Mouse (Mus musculus): ENCODE data around the gene Slc38a1.
"Not testable (repeated sequence)": the region's sequence is repeated elsewhere in the genome, so short reads cannot be mapped to it uniquely, and the experiment has no call there.

The Slc38a1 gene

DNA sequence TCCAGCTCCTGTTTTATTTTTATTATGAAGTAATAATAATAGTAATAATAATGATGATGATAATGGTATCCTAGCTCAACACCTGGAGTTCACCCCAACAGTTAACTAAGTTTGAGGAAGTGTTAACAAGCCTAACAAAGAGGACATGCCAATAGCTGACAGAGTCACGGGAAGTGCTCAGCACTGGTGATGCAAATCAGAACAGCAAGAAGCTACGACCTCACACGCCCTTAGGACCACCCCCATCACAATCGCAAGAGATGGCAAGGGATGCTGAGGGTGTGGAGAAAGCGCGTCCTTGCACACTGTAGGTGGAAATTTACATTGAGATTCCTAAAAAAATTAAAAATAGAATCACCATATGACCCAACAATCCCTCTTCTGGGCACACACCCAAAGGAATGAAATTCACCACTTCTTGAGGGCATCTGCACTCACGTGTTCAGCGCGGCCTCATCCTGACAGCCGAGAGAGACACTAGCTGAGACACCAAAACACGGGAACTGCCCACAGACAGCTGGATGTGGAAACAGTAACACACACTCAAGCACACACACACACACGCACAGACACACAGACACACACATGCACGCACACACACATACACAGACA is 11.5 kb downstream of the Slc38a1 start:
- in situ Hi-C loops (cut with MboI; ENCODE audit: low pct_unique_long_range_greater_than_20kb in 1 of 2, low sequenced_read_pairs in 2 of 2, unreplicated experiment in 1 of 2): no loop called here

- in situ Hi-C loops (cut with MboI; ENCODE audit: low pct_unique_long_range_greater_than_20kb in 1 of 2, low sequenced_read_pairs in 2 of 2, unreplicated experiment in 1 of 2): no loop called here
These were observed 14.5 kb downstream of the Slc38a1 start for GRCm38 (mm10) chr15:96628256-96628655.

DNA sequence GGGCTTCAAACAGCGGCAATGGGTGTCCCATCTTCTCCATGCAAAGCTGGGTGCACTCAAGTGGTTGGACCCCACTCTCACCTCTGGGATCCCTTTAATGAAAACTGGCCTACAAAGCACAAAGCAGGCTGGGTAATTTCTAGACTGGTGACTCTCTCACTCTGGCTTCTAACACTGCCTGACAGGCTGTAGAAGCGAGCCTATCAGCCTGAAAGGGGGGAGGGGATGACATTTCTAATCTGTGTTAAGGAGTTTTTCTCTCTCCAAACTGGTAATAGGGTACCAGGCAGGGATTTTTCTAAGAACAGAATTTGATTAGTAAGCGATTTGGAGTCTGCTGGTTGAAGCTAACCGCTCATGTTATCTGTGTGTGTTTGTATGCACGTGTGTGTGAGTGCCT is 15.8 kb downstream of the Slc38a1 start:
- in situ Hi-C loops (cut with MboI; ENCODE audit: low pct_unique_long_range_greater_than_20kb in 1 of 2, low sequenced_read_pairs in 2 of 2, unreplicated experiment in 1 of 2): no loop called here

GRCm38 (mm10) chr15:96625012-96625411 is 17.7 kb downstream of the Slc38a1 start:
- in situ Hi-C loops (cut with MboI; ENCODE audit: low pct_unique_long_range_greater_than_20kb in 1 of 2, low sequenced_read_pairs in 2 of 2, unreplicated experiment in 1 of 2): not testable (repeated sequence)

GRCm38 (mm10) chr15:96622376-96622775 is 20.3 kb downstream of the Slc38a1 start:
- in situ Hi-C loops (cut with MboI; ENCODE audit: low pct_unique_long_range_greater_than_20kb in 1 of 2, low sequenced_read_pairs in 2 of 2, unreplicated experiment in 1 of 2): no loop called here

DNA sequence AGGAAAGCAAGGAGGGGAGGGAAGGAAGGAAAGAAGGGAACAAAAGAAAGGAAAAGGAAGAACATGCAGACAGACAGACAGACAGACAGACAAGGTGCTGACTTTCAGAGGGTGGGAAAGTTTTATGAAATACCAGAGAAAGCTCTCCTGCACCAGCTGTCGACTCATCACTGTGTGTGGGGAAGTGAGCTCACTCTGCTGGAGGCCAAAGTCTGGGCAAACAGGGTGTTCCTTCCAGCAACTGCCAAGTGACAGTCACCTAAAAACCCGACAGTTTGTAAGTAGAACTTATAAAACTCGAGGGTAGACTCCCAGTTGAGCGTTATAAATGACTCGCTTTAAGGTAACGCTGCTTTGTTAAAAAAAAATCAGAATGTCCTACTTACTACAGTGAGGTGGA is 21.0 kb downstream of the Slc38a1 start:
- in situ Hi-C loops (cut with MboI; ENCODE audit: low pct_unique_long_range_greater_than_20kb in 1 of 2, low sequenced_read_pairs in 2 of 2, unreplicated experiment in 1 of 2): no loop called here

- in situ Hi-C loops (cut with MboI; ENCODE audit: low pct_unique_long_range_greater_than_20kb in 1 of 2, low sequenced_read_pairs in 2 of 2, unreplicated experiment in 1 of 2): no loop called here
These were observed 25.2 kb downstream of the Slc38a1 start for GRCm38 (mm10) chr15:96617555-96617954.

GRCm38 (mm10) chr15:96608671-96609070 is 34.0 kb downstream of the Slc38a1 start:
- in situ Hi-C loops (cut with MboI; ENCODE audit: low pct_unique_long_range_greater_than_20kb in 1 of 2, low sequenced_read_pairs in 2 of 2, unreplicated experiment in 1 of 2): no loop called here

DNA sequence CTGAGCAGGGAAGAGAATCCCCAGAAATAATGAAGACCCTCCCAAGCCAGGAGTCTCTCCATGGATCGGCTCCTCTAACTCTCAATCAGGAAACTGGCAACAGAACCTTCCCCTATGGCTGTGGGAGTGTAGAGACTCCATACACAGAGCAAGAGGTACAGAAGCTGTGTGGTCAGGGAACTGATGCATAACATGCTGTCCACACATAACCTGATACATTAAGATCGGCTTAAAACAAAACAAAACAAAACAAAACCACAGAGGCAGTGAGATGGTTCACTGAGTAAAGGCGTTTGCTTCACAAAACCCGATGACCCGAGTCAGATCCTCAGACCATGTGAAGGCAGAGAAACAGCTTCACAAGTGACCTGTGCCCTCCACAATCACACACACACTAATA is 35.3 kb downstream of the Slc38a1 start:
- in situ Hi-C loops (cut with MboI; ENCODE audit: low pct_unique_long_range_greater_than_20kb in 1 of 2, low sequenced_read_pairs in 2 of 2, unreplicated experiment in 1 of 2): no loop called here

DNA sequence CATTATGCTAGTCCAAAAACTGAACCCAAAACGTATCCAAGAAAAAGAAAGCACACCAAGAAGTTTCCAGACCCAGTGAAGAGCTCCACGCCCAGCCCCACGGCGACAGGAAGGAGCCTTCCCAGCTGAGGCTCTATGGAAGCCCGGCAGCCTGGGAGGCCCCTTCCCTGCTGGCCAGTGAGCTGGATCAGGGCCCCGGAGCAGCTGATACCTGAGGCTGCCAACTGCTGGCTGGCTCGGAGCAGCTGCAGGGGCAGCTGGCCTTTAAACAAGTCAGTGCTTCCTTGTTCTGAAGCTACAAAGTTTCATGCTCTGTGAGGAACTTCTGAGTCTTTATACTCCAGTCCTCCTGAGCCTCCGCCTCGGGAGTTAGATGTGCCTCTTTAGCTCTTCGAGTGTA is 38.4 kb downstream of the Slc38a1 start:
- in situ Hi-C loops (cut with MboI; ENCODE audit: low pct_unique_long_range_greater_than_20kb in 1 of 2, low sequenced_read_pairs in 2 of 2, unreplicated experiment in 1 of 2): no loop called here

DNA sequence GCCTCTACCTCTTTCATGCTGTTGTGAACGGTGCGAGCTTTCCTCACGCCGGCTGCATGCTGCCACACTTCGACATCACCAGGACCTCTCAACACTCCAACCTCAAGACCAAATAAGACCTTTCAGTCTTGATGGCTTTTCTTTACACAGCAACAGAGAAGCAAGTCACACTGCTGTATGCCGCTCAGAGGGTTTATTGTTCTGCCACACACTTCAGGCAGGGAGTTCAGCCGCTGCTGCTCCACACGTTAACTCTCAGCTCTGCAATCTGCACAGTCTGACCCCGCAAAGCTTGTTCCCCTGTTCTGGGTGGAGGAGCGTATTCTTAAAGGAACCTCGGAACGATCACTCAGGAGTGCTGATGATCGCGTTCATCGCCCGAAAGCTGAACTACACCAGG is 40.7 kb downstream of the Slc38a1 start:
- in situ Hi-C loops (cut with MboI; ENCODE audit: low pct_unique_long_range_greater_than_20kb in 1 of 2, low sequenced_read_pairs in 2 of 2, unreplicated experiment in 1 of 2): no loop called here

- in situ Hi-C loops (cut with MboI; ENCODE audit: low pct_unique_long_range_greater_than_20kb in 1 of 2, low sequenced_read_pairs in 2 of 2, unreplicated experiment in 1 of 2): no loop called here
These were observed 42.6 kb downstream of the Slc38a1 start for GRCm38 (mm10) chr15:96599852-96600781.

DNA sequence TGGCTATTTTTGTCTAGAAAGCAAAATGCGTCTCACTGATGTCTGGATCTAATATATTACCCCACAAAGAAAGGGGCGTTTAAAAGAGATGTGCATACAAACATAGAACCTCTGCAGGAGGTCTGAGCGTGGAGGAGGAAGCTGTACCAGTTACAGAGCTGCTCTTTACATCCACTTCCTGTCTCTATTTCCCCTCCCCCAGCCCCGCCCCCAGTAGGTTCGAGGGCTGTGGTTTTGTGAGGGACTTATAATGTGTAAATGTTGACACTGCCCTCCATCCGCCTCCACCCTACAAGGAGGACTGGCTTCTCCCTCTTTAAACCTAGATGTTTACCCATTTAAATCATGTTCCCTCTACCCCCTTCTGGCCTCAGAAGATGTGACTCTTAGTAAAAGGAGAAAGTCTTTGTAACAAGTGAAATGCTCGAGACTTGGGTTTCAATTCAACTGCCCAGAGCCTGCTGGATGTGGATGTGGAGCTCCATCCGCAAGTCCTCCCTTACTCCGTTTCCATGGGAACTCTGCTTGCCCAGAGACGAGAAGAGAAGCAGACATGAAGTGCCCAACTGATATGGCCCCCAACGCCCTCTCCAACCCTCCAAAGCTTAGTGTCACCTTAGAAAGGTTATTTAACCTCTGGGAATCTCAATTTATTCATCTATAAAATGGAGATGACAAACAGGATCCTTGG is 43.7 kb downstream of the Slc38a1 start:
- in situ Hi-C loops (cut with MboI; ENCODE audit: low pct_unique_long_range_greater_than_20kb in 1 of 2, low sequenced_read_pairs in 2 of 2, unreplicated experiment in 1 of 2): no loop called here

DNA sequence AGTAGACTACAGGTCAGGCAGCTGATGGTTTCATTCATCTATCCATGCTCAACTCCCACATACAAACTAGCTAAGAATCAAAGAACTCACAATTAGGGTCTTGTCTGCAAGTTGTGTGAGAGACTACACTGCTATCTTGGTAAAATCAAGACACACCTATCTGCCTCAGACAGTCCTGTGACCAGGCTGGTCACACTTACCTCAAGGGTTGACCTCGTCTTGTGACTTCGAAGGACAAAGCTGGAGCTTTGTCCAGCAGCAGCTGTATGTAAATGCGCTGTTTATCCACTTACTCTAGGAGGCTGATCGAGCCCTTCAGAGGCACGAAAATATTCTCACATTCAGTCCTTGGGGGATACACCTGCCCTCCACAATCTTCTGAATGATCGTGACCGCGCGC is 45.6 kb downstream of the Slc38a1 start:
- in situ Hi-C loops (cut with MboI; ENCODE audit: low pct_unique_long_range_greater_than_20kb in 1 of 2, low sequenced_read_pairs in 2 of 2, unreplicated experiment in 1 of 2): no loop called here

- in situ Hi-C loops (cut with MboI; ENCODE audit: low pct_unique_long_range_greater_than_20kb in 1 of 2, low sequenced_read_pairs in 2 of 2, unreplicated experiment in 1 of 2): no loop called here
These were observed 48.4 kb downstream of the Slc38a1 start for GRCm38 (mm10) chr15:96594316-96594715.

DNA sequence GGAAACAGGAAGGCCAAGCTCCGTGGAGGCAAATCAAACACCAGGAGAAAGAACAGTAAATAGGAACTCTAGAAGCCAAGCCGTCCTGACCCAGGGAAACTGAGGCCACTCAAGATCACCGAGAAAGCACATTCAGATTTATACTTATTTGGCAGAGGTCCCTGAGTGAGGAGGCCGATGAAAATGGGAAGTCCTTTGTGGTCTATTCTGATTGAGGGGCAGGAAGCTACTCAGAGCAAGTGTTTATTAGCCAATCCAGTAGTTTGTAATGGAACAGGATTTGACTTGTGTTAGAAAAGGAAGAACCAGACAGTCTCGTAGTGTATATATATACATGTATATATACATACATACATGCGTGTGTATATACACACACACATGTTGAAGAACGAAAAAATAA is 48.8 kb downstream of the Slc38a1 start:
- in situ Hi-C loops (cut with MboI; ENCODE audit: low pct_unique_long_range_greater_than_20kb in 1 of 2, low sequenced_read_pairs in 2 of 2, unreplicated experiment in 1 of 2): no loop called here

DNA sequence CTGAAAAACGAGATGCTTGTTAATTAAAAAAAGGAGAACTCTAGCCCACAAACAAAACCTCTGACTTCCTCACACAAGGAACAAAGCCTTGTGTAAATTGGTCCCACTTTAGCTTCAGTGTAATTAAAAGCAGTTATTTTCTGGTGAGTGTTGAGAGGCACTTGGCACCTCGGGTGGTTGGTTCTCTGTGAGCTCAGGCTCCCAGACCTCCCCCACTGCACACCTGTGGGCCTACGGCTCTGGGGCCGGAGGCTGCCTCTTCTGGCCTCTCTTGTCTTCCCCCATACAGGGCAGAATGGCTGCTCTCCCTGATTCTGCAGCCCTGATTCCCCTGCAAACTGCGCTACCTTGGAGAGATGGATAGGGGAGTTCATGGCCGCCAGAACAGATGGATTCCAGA is 49.3 kb downstream of the Slc38a1 start:
- in situ Hi-C loops (cut with MboI; ENCODE audit: low pct_unique_long_range_greater_than_20kb in 1 of 2, low sequenced_read_pairs in 2 of 2, unreplicated experiment in 1 of 2): no loop called here

- in situ Hi-C loops (cut with MboI; ENCODE audit: low pct_unique_long_range_greater_than_20kb in 1 of 2, low sequenced_read_pairs in 2 of 2, unreplicated experiment in 1 of 2): no loop called here
These were observed 49.7 kb downstream of the Slc38a1 start for GRCm38 (mm10) chr15:96592976-96593375.

GRCm38 (mm10) chr15:96591876-96592417 is 50.8 kb downstream of the Slc38a1 start:
- in situ Hi-C loops (cut with MboI; ENCODE audit: low pct_unique_long_range_greater_than_20kb in 1 of 2, low sequenced_read_pairs in 2 of 2, unreplicated experiment in 1 of 2): no loop called here
